Comparison of ENCODE assay signal across 27 mouse cellular contexts in genomic region chr3:57519995-57520394, GRCm38 (mm10). TPM values are rescaled to one million over a fixed set of nuclear protein-coding genes. Genes with fewer than 3 reads are reported as not detected.
A peak's percentile ranks its signal among the peaks of the same experiment; 100 is the strongest.
DNase-seq lines count a peak whose midpoint lies in the region; ATAC-seq and TF ChIP-seq lines count a peak whose summit lies in the region.
"Had no signal": no experiment of that assay in that cellular context is flagged by ENCODE, and none has a peak within 500 bp of the region (broad histone marks: within the 10 kb centered on the region; RNA-seq: fewer than 3 reads in every experiment).

No protein-coding gene starts in this region.

- intact Hi-C loops in heart, postnatal 36 days (cut with DNase I): no loop called here

- H3K4me3 ChIP-seq in embryonic facial prominence, embryonic 14.5 days (ENCODE audit: low read depth, low read length): no peak overlapping the region
- H3K4me3 ChIP-seq in embryonic facial prominence, embryonic 10.5 days: no peak overlapping the region
- no peak overlapping the region for H3K4me3 ChIP-seq in stomach, embryonic 15.5 days (replicated peaks)
- H3K4me3 ChIP-seq in stomach, postnatal 0 days (ENCODE audit: low read depth, low read length): no peak overlapping the region
- H3K4me3 ChIP-seq: embryonic facial prominence, embryonic 12.5 days; erythroblast, embryonic 14.5 days; forebrain, embryonic 12.5 days; forebrain, embryonic 15.5 days; heart, embryonic 12.5 days; heart, embryonic 15.5 days had no signal

- TF ChIP-seq CTCF in stomach, postnatal 0 days (IDR thresholded peaks at IDR 0.05; ENCODE audit: low read depth): no peak

- no peaks in the 10 kb centered on the region for H3K27me3 ChIP-seq in embryonic facial prominence, embryonic 14.5 days (replicated peaks; ENCODE audit: control insufficient read depth, insufficient read depth, low read length)
- H3K27me3 ChIP-seq in embryonic facial prominence, embryonic 10.5 days (replicated peaks; ENCODE audit: low read depth, poor library complexity, severe bottlenecking): no peaks in the 10 kb centered on the region
- no peaks in the 10 kb centered on the region for H3K27me3 ChIP-seq in stomach, embryonic 15.5 days (replicated peaks)
- no peaks in the 10 kb centered on the region for H3K27me3 ChIP-seq in stomach, postnatal 0 days (ENCODE audit: control insufficient read depth, insufficient read depth, low read length)
- H3K27me3 ChIP-seq: embryonic facial prominence, embryonic 12.5 days; forebrain, embryonic 12.5 days; forebrain, embryonic 15.5 days; heart, embryonic 12.5 days; heart, embryonic 15.5 days had no signal

- 86% methylated on average over 7 of the region's 7 CpGs for WGBS in embryonic facial prominence, embryonic 14.5 days
- WGBS in embryonic facial prominence, embryonic 10.5 days: 94% methylated on average over 7 of the region's 7 CpGs
- 80% methylated on average over 7 of the region's 7 CpGs for WGBS in stomach, embryonic 15.5 days
- 83% methylated on average over 7 of the region's 7 CpGs for WGBS in stomach, postnatal 0 days

- TF ChIP-seq EP300 in stomach, postnatal 0 days (optimal IDR thresholded peaks at IDR 0.05): no peak

- H3K27ac ChIP-seq in embryonic facial prominence, embryonic 14.5 days (replicated peaks; ENCODE audit: low read depth, low read length): no peak overlapping the region
- H3K27ac ChIP-seq in embryonic facial prominence, embryonic 10.5 days (replicated peaks): no peak overlapping the region
- H3K27ac ChIP-seq in stomach, embryonic 15.5 days: 0 out of 2 replicates have a peak overlapping the region, but pooled peaks have one; percentile 18
- H3K27ac ChIP-seq in stomach, postnatal 0 days (replicated peaks): no peak overlapping the region
- H3K27ac ChIP-seq: embryonic facial prominence, embryonic 12.5 days; forebrain, embryonic 12.5 days; forebrain, embryonic 15.5 days; heart, embryonic 15.5 days; hindbrain, embryonic 14.5 days; hindbrain, postnatal 0 days had no signal

- peak; percentile 30; the same call in 1 of the 2 replicates for ATAC-seq in embryonic facial prominence, embryonic 14.5 days (ENCODE audit: low read depth)
- no peak for ATAC-seq in stomach, embryonic 15.5 days (ENCODE audit: insufficient read depth, low FRiP score, low read depth)
- ATAC-seq in stomach, postnatal 0 days (ENCODE audit: low FRiP score, low TSS enrichment): no peak
- ATAC-seq: activated CD4-positive, CD25-positive, alpha-beta regulatory T cell, adult 4 months; forebrain, embryonic 15.5 days; hindbrain, postnatal 0 days; inflammation-experienced regulatory T-cells, adult 6 months had no signal

- no peak overlapping the region for H3K4me2 ChIP-seq in embryonic facial prominence, embryonic 14.5 days (ENCODE audit: low read depth, low read length)
- no peak overlapping the region for H3K4me2 ChIP-seq in stomach, embryonic 15.5 days
- no peak overlapping the region for H3K4me2 ChIP-seq in stomach, postnatal 0 days (replicated peaks; ENCODE audit: low read depth)
- H3K4me2 ChIP-seq: embryonic facial prominence, embryonic 12.5 days; forebrain, embryonic 12.5 days; forebrain, embryonic 15.5 days; heart, embryonic 12.5 days; heart, embryonic 15.5 days; hindbrain, embryonic 14.5 days had no signal

- no peaks in the 10 kb centered on the region for H3K9me3 ChIP-seq in embryonic facial prominence, embryonic 14.5 days (ENCODE audit: control insufficient read depth, low read length)
- no peaks in the 10 kb centered on the region for H3K9me3 ChIP-seq in embryonic facial prominence, embryonic 10.5 days
- no peaks in the 10 kb centered on the region for H3K9me3 ChIP-seq in stomach, embryonic 15.5 days
- H3K9me3 ChIP-seq in stomach, postnatal 0 days (ENCODE audit: control insufficient read depth, low read length): no peaks in the 10 kb centered on the region
- H3K9me3 ChIP-seq: embryonic facial prominence, embryonic 12.5 days; forebrain, embryonic 12.5 days; forebrain, embryonic 15.5 days; heart, embryonic 12.5 days; heart, embryonic 15.5 days had no signal

- H3K36me3 ChIP-seq in embryonic facial prominence, embryonic 14.5 days (ENCODE audit: control insufficient read depth, insufficient read depth, low read length): no peaks in the 10 kb centered on the region
- H3K36me3 ChIP-seq in embryonic facial prominence, embryonic 10.5 days (replicated peaks): no peaks in the 10 kb centered on the region
- no peaks in the 10 kb centered on the region for H3K36me3 ChIP-seq in stomach, embryonic 15.5 days
- H3K36me3 ChIP-seq in stomach, postnatal 0 days (ENCODE audit: control insufficient read depth, insufficient read depth, low read length): no peaks in the 10 kb centered on the region
- H3K36me3 ChIP-seq: embryonic facial prominence, embryonic 12.5 days; forebrain, embryonic 12.5 days; forebrain, embryonic 15.5 days; heart, embryonic 12.5 days; heart, embryonic 15.5 days had no signal

- DNase-seq in embryonic facial prominence, embryonic 14.5 days (ENCODE audit: low spot score): peak; percentile 30
- no peak for DNase-seq in embryonic facial prominence, embryonic 10.5 days (ENCODE audit: low spot score)
- peak; percentile 62 for DNase-seq in heart, adult 11 months
- no peak for DNase-seq in heart, postnatal 36 days
- no peak for DNase-seq in stomach, postnatal 0 days (ENCODE audit: low spot score)
- no peak for DNase-seq in retina, embryonic 14.5 days (ENCODE audit: low spot score)
- DNase-seq: adrenal gland, adult 8-10 months; adrenal gland, postnatal 25 days; cerebellum, adult 18-20 months; cerebellum, adult 9-10 months; cerebellum, postnatal 14 days; gastrocnemius, postnatal 10 days; gastrocnemius, postnatal 36 days; heart, adult 18-20 months; heart, postnatal 10 days; heart, postnatal 4 days had no signal

- H3K9ac ChIP-seq in embryonic facial prominence, embryonic 14.5 days (ENCODE audit: low read depth, low read length): no peak overlapping the region
- H3K9ac ChIP-seq in stomach, embryonic 15.5 days: no peak overlapping the region
- H3K9ac ChIP-seq in stomach, postnatal 0 days (ENCODE audit: low read length): no peak overlapping the region
- H3K9ac ChIP-seq: embryonic facial prominence, embryonic 12.5 days; forebrain, embryonic 12.5 days; forebrain, embryonic 15.5 days; heart, embryonic 12.5 days; heart, embryonic 15.5 days; hindbrain, embryonic 14.5 days had no signal

- no peaks in the 10 kb centered on the region for H3K4me1 ChIP-seq in embryonic facial prominence, embryonic 14.5 days (ENCODE audit: control insufficient read depth, insufficient read depth, low read length)
- H3K4me1 ChIP-seq in embryonic facial prominence, embryonic 10.5 days: no peaks in the 10 kb centered on the region
- no peaks in the 10 kb centered on the region; the same call in 1 of the 2 replicates for H3K4me1 ChIP-seq in stomach, embryonic 15.5 days
- H3K4me1 ChIP-seq in stomach, postnatal 0 days (replicated peaks; ENCODE audit: control insufficient read depth, insufficient read depth): no peaks in the 10 kb centered on the region
- H3K4me1 ChIP-seq: embryonic facial prominence, embryonic 12.5 days; forebrain, embryonic 12.5 days; forebrain, embryonic 15.5 days; heart, embryonic 12.5 days had no signal

RNA-seq across cellular contexts. Expression of gene Wwtr1, which starts 55.7 kb away (rescaled TPM):
- polyA plus RNA-seq in embryonic facial prominence, embryonic 14.5 days (2014; fragmentation: Nextera tagmentation; extraction: Ambion mirVana): 30.2 and 30.9 TPM in 2 replicates
- 10.5 and 11.9 TPM in 2 replicates for polyA plus RNA-seq in embryonic facial prominence, embryonic 10.5 days (2016; fragmentation: Nextera tagmentation; extraction: Ambion mirVana)
- total RNA-seq in heart, postnatal 36 days (2021): 10 to 100 TPM; 56.3 to 58.3 TPM
- polyA plus RNA-seq in stomach, embryonic 15.5 days (2015; fragmentation: Nextera tagmentation; extraction: Ambion mirVana): 16.9 and 18.9 TPM in 2 replicates
- 20.7 and 21.0 TPM in 2 replicates for polyA plus RNA-seq in stomach, postnatal 0 days (2015; fragmentation: Nextera tagmentation; extraction: Ambion mirVana)
- polyA plus RNA-seq: erythroblast, embryonic 14.5 days had no signal

Comparison
In these comparisons a context has a peak if more than half of its experiments do, and no peak if none do; other contexts are left out.
1. DNase-seq: peak in embryonic facial prominence, embryonic 14.5 days (single experiment) and heart, adult 11 months (single experiment); none in embryonic facial prominence, embryonic 10.5 days (single experiment), heart, postnatal 36 days (0 of 2), stomach, postnatal 0 days (single experiment) and retina, embryonic 14.5 days (single experiment).